Mouse (Mus musculus) hindbrain, embryonic 11.5 days (tissue): ENCODE measurements around the gene Galk1. TPM values are rescaled to one million over a fixed set of nuclear protein-coding genes. Genes with fewer than 3 reads are reported as not detected.
A peak's percentile ranks its signal among the peaks of the same experiment; 100 is the strongest.

Source experiments
- ATAC-seq: fragments of 200-750 bp; cut with Nextera tagmentation; 2 replicates; pipeline ENCODE4 v1.8.0; 2017; ENCODE audit warnings: mild to moderate bottlenecking, moderate TSS enrichment, moderate library complexity; ENCODE audit not compliant: low FRiP score
- DNase-seq: peaks from one replicate; pipeline ENCODE4 v3.0.0-alpha.2; 2015; ENCODE audit warnings: low spot score
- H3K27ac ChIP-seq: fragments of 300-500 bp; sonication (generic); 2 replicates; pipeline ENCODE4 v1.5.1; 2014; ENCODE audit warnings: mild to moderate bottlenecking, low read depth, low read length
- H3K27me3 ChIP-seq: fragments of 300-500 bp; sonication (generic); 2 replicates; pipeline ENCODE4 v1.6.1; 2014; ENCODE audit warnings: mild to moderate bottlenecking, low read length, moderate library complexity, mixed read lengths; ENCODE audit not compliant: control insufficient read depth, insufficient read depth
- H3K36me3 ChIP-seq: fragments of 300-500 bp; sonication (generic); 2 replicates; pipeline ENCODE4 v1.6.1; 2014; ENCODE audit warnings: mild to moderate bottlenecking, low read length, moderate library complexity, mixed read lengths; ENCODE audit not compliant: control insufficient read depth, insufficient read depth
- H3K4me1 ChIP-seq: fragments of 300-500 bp; sonication (generic); replicated peaks from 2 replicates; pipeline ENCODE4 v1.6.1; 2014; ENCODE audit warnings: low read length, mixed read lengths; ENCODE audit not compliant: control insufficient read depth, insufficient read depth
- H3K4me2 ChIP-seq: fragments of 300-500 bp; sonication (generic); replicated peaks from 2 replicates; pipeline ENCODE4 v1.6.1; 2014; ENCODE audit warnings: mild to moderate bottlenecking, low read depth, low read length
- H3K4me3 ChIP-seq: fragments of 300-500 bp; sonication (generic); 2 replicates; pipeline ENCODE4 v1.5.1; 2014; ENCODE audit warnings: low read depth, low read length
- H3K9ac ChIP-seq: fragments of 300-500 bp; sonication (generic); 2 replicates; pipeline ENCODE4 v1.6.1; 2014; ENCODE audit warnings: low read depth, low read length
- H3K9me3 ChIP-seq: fragments of 300-500 bp; sonication (generic); 2 replicates; pipeline ENCODE4 v1.6.1; 2016; ENCODE audit warnings: low read length; ENCODE audit not compliant: control insufficient read depth
- WGBS: fragments of 180-500 bp; shearing (Covaris S2); extraction: QIAGEN DNeasy Blood & Tissue Kit; methylation state at CpG from one replicate; pipeline ENCODE4 v1.1.7; 2014; 5-methylcytosine and 5-hydroxymethylcytosine counted together
- polyA plus RNA-seq: library from polyadenylated mRNA; unstranded; fragments of >200 nt; fragmentation: Nextera tagmentation; extraction: Ambion mirVana; gene quantifications from 2 replicates; pipeline ENCODE4 v1.2.1, GENCODE M21; 2014

The Galk1 gene
- polyA plus RNA-seq, 1 experiment from 2014 or later: 89.0 TPM

GRCm38 (mm10) chr11:115999538-116000143 is 12.9 kb downstream of the Galk1 start:
- no peaks in the 10 kb centered on the region for H3K9me3 ChIP-seq
- H3K4me2 ChIP-seq: no peak overlapping the region
- H3K4me1 ChIP-seq: 0 out of 2 replicates have a peak, but pooled peaks cover 2% of the 10 kb centered on the region
- no peak overlapping the region for H3K4me3 ChIP-seq
- H3K36me3 ChIP-seq: no peaks in the 10 kb centered on the region
- 18% methylated on average over 14 of the region's 14 CpGs for WGBS
- H3K9ac ChIP-seq: no peak overlapping the region
- H3K27me3 ChIP-seq: peaks cover 2% of the 10 kb centered on the region; the same call in 1 of the 2 replicates
- peak; percentile 85 for DNase-seq
- H3K27ac ChIP-seq: no peak overlapping the region
- ATAC-seq: no peak

- Histone ChIP-seq H3K36me3 (no peaks in the 10 kb centered on the region), H3K4me2 (no peak overlapping the region), H3K4me3 (no peak overlapping the region), H3K9ac (no peak overlapping the region), H3K27ac (no peak overlapping the region), H3K9me3 (no peaks in the 10 kb centered on the region), H3K4me1 (no peaks in the 10 kb centered on the region), H3K27me3 (peaks cover 2% of the 10 kb centered on the region; the same call in 1 of the 2 replicates)
- DNase-seq (no peak), ATAC-seq (no peak)
- WGBS: 91% methylated on average over 7 of the region's 7 CpGs
Observed at GRCm38 (mm10) chr11:115999027-115999426, 13.5 kb downstream of the Galk1 start.

- DNase-seq: no peak
- no peaks in the 10 kb centered on the region for H3K4me1 ChIP-seq
- peaks cover 2% of the 10 kb centered on the region; the same call in 1 of the 2 replicates for H3K27me3 ChIP-seq
- H3K9me3 ChIP-seq: no peaks in the 10 kb centered on the region
- no peak overlapping the region for H3K4me3 ChIP-seq
- no peak overlapping the region for H3K27ac ChIP-seq
- no peak overlapping the region for H3K4me2 ChIP-seq
- H3K36me3 ChIP-seq: no peaks in the 10 kb centered on the region
- 70% methylated on average over 5 of the region's 5 CpGs for WGBS
- no peak for ATAC-seq
- no peak overlapping the region for H3K9ac ChIP-seq
Observed at GRCm38 (mm10) chr11:115997662-115998061, 14.9 kb downstream of the Galk1 start.

GRCm38 (mm10) chr11:115997047-115997446 is 15.5 kb downstream of the Galk1 start:
- Histone ChIP-seq H3K9me3 (no peaks in the 10 kb centered on the region), H3K27ac (no peak overlapping the region), H3K4me1 (no peaks in the 10 kb centered on the region), H3K4me3 (no peak overlapping the region), H3K36me3 (no peaks in the 10 kb centered on the region), H3K27me3 (peaks cover 2% of the 10 kb centered on the region; the same call in 1 of the 2 replicates), H3K4me2 (no peak overlapping the region), H3K9ac (no peak overlapping the region)
- 81% methylated on average over 4 of the region's 4 CpGs for WGBS
- no peak for ATAC-seq
- no peak for DNase-seq

GRCm38 (mm10) chr11:115995256-115995655 is 17.3 kb downstream of the Galk1 start:
- Histone ChIP-seq H3K4me1 (no peaks in the 10 kb centered on the region), H3K9ac (no peak overlapping the region), H3K27ac (no peak overlapping the region), H3K4me2 (no peak overlapping the region), H3K9me3 (no peaks in the 10 kb centered on the region), H3K36me3 (no peaks in the 10 kb centered on the region), H3K4me3 (no peak overlapping the region), H3K27me3 (peaks cover 2% of the 10 kb centered on the region; the same call in 1 of the 2 replicates)
- 88% methylated on average over 3 of the region's 3 CpGs for WGBS
- ATAC-seq: no peak
- DNase-seq: no peak

- no peak for DNase-seq
- 62% methylated on average over 4 of the region's 4 CpGs for WGBS
- H3K27ac ChIP-seq: no peak overlapping the region
- H3K4me3 ChIP-seq: no peak overlapping the region
- no peak overlapping the region for H3K4me2 ChIP-seq
- H3K4me1 ChIP-seq: no peaks in the 10 kb centered on the region
- H3K36me3 ChIP-seq: no peaks in the 10 kb centered on the region
- no peak overlapping the region for H3K9ac ChIP-seq
- ATAC-seq: no peak
- H3K27me3 ChIP-seq: no peaks in the 10 kb centered on the region
- H3K9me3 ChIP-seq: no peaks in the 10 kb centered on the region
Observed at GRCm38 (mm10) chr11:115992098-115992497, 20.4 kb downstream of the Galk1 start.

GRCm38 (mm10) chr11:115989686-115990085 is 22.8 kb downstream of the Galk1 start:
- no peak for DNase-seq
- H3K4me2 ChIP-seq: peak overlapping the region; percentile 6; the same call in 1 of the 2 replicates
- H3K36me3 ChIP-seq: no peaks in the 10 kb centered on the region
- H3K4me1 ChIP-seq: no peaks in the 10 kb centered on the region
- no peak overlapping the region; the same call in 1 of the 2 replicates for H3K4me3 ChIP-seq
- no peak overlapping the region for H3K9ac ChIP-seq
- ATAC-seq: no peak
- WGBS: 40% methylated on average over 15 of the region's 15 CpGs
- H3K27me3 ChIP-seq: no peaks in the 10 kb centered on the region
- H3K27ac ChIP-seq: no peak overlapping the region
- H3K9me3 ChIP-seq: no peaks in the 10 kb centered on the region

- DNase-seq: no peak
- no peak for ATAC-seq
- H3K9me3 ChIP-seq: no peaks in the 10 kb centered on the region
- H3K27me3 ChIP-seq: peaks cover 2% of the 10 kb centered on the region; the same call in 1 of the 2 replicates
- no peaks in the 10 kb centered on the region for H3K4me1 ChIP-seq
- no peaks in the 10 kb centered on the region for H3K36me3 ChIP-seq
- no peak overlapping the region for H3K4me2 ChIP-seq
- H3K9ac ChIP-seq: no peak overlapping the region
- H3K27ac ChIP-seq: no peak overlapping the region
- 91% methylated on average over 7 of the region's 8 CpGs for WGBS
- H3K4me3 ChIP-seq: no peak overlapping the region
Observed at GRCm38 (mm10) chr11:115983291-115983690, 29.2 kb downstream of the Galk1 start.

- Histone ChIP-seq H3K27ac (no peak overlapping the region), H3K4me3 (no peak overlapping the region), H3K4me1 (no peaks in the 10 kb centered on the region), H3K4me2 (no peak overlapping the region), H3K9ac (no peak overlapping the region), H3K36me3 (no peaks in the 10 kb centered on the region), H3K9me3 (no peaks in the 10 kb centered on the region), H3K27me3 (peaks cover 3% of the 10 kb centered on the region; the same call in 1 of the 2 replicates)
- 90% methylated on average over 15 of the region's 15 CpGs for WGBS
- no peak for DNase-seq
- no peak for ATAC-seq
Observed at GRCm38 (mm10) chr11:115982472-115982871, 30.0 kb downstream of the Galk1 start.
